Mouse (Mus musculus): ENCODE results near the gene Snx30. TPM values are rescaled to one million over a fixed set of nuclear protein-coding genes. Genes with fewer than 3 reads are reported as not detected.

The Snx30 gene
- total RNA-seq (2023; ENCODE audit: inconsistent age): 105 to 124 TPM (median 115 TPM) in 4 replicates

GRCm38 (mm10) chr4:59805181-59805967 is at the start of gene Snx30:
Gene Snx30, plus strand, starts transcription at chr4:59805840.

GRCm38 (mm10) chr4:59801489-59801888 is 4.2 kb upstream of the Snx30 start, which contains the start of gene Inip:
Gene Inip, minus strand, starts transcription at chr4:59801589.

GRCm38 (mm10) chr4:59914608-59915403 is 109.2 kb downstream of the Snx30 start, which contains the start of gene Slc46a2:
Gene Slc46a2, minus strand, starts transcription at chr4:59915056.

Other genes with a start within 250 kb of the Snx30 start
- gene Hsdl2, start 224.3 kb upstream of the Snx30 start, total RNA-seq (2023; ENCODE audit: inconsistent age): 18.4 to 26.7 TPM (median 20.4 TPM) in 4 replicates
- gene E130308A19Rik, start 179.6 kb upstream of the Snx30 start, total RNA-seq (2023; ENCODE audit: inconsistent age): 19.6 to 24.0 TPM (median 21.5 TPM) in 4 replicates
- 40.7 to 46.3 TPM (median 42.2 TPM) in 4 replicates for gene Inip, start 4.3 kb upstream of the Snx30 start, total RNA-seq (2023; ENCODE audit: inconsistent age)
- gene Slc46a2, start 109.2 kb downstream of the Snx30 start, total RNA-seq (2023; ENCODE audit: inconsistent age): not detected in 4 replicates
- not detected in 4 replicates for gene Mup4, start 154.9 kb downstream of the Snx30 start, total RNA-seq (2023; ENCODE audit: inconsistent age)
- gene Mup6, start 158.5 kb downstream of the Snx30 start, total RNA-seq (2023; ENCODE audit: inconsistent age): not detected in 4 replicates

Data from B cell, adult (primary cell).